Mouse (Mus musculus) lung, postnatal 14 days (tissue): ENCODE measurements at regions not wholly inside any gene's neighbourhood (a gene's known extent, or its start where the extent isn't known, plus 50 kb on each side); places are given as distances from the start of the nearest gene placed in this dataset.
A peak's percentile ranks its signal among the peaks of the same experiment; 100 is the strongest.

Experiments
- DNase-seq: peaks from one replicate; pipeline ENCODE4 v3.0.0; 2021

DNA sequence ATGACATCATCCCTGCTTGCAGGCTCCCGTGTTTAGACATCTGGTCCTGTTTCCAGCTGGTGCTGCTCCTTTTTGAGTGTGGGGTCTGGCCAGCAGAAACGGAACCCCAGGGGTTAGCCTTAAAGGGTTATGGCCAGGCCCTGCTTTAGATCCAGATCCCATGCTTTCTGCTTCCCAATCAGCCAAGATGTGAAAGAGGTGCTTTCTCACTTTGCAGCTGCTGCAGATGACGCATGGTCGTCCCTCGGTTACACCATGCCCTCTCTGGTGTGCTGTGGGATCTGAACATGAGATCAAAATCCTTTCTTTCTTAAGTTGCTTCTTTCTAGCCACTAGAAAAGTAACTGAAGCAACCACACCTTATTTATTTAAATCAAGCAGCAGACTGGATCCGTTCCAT lies 1399.1 kb upstream of the Lrrc6 start:
- no peak for DNase-seq

DNA sequence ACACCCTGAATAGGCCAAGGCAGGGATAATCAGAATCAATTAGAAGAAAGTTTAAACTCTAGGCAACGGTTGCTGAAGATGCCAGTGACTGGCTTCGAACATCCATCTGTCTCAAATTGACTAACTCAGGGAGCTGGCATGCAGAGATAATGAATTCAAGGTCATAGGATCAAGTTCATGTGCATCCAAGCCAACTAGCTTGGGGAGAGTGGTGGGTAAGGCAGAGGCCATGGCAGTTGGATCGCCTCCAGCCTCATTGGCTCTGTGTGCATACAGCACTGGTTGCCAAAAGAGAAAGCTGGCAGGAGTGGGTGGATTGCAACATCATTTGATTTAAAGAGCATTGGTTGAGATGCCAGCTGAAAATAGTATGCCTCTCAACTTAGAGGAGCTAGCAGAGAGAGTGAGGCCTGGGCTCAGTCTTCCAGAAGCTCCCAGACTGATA lies 1398.3 kb upstream of the Lrrc6 start:
- peak; percentile 58 for DNase-seq

DNA sequence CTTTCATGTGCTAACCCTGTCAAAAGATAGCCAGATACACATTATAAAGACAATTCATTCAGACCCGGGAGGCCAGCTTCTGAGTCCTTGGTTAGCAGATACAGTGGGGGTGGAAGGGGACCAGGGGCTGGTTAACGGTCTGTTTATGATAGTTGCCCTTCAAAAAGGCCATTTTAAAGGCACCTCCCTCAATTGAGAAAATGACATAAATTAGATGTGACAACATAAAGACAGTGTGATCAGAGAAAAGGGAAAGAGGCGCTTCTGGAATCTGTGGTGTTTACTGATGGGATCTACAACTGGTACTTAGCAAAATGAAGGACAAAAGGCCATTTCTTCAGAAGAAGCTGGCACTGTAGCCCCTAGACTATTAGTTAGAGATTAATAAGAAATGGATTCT lies 1391.4 kb upstream of the Lrrc6 start:
- DNase-seq: no peak

DNA sequence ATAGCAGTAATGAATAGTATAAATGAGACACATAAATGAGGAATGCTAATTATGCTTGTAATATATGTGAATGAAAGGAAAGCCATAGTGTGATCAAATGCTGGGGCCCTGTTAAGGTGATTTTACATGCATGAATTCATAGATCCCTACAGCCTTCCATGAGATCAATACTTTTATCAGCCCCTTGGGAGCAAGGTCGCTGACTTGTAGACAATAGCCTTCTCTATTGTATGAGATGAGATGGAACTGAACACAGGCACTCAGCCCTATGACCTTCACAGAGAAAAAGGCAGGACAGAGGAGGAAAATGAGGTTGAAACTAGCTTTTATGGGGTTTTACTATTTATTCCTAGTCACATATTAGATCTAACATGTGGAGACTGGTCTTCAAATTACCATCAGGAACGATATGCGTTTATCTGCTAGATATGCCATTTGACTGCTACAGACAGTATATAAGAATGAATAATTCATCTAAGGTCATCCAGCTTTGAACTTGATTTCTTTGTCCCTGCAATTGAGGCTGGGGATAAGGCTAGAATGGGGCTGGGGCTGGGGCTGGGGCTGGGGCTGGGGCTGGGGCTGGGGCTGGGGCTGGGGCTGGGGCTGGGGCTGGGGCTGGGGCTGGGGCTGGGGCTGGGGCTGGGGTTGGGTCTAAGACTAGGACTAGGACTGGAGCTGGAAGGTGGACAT lies 1390.0 kb upstream of the Lrrc6 start:
- DNase-seq: no peak

DNA sequence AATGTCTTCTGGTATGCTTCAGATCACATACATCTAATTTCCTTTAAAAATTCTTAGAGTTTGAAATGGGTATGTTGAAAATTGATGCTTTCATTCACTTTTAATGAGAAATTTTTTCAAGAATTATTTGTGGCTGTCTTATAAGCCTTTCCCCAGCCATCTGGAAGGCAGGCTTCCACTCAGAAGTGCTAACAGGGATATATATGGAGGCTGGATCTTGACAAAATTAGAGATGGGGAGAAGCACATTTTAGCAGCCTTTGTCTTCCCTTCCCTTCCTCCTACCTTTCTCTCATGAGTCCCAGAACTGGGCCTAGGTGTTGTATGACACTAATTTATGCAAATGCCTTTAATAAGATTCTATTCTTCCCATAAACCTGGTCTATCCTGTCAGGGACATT lies 1387.8 kb upstream of the Lrrc6 start:
- no peak for DNase-seq

DNA sequence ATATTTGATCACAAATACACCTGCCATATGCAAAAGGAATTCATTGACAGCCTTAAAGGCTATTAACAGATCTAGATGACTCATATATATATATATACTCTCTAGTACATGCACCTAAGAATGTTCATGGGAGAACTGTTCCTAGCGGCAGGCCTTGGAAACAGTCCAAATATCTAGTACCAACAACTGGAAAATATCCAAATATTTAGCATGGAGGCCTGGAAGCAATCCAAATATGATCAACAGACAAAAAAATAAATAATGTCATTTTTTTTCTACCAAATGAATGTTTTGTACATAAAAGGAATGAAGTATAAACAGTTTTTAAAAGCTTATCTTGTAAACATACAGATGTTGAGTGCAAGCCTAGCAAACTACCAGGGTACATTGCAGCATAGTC lies 1354.6 kb upstream of the Lrrc6 start:
- DNase-seq: no peak

DNA sequence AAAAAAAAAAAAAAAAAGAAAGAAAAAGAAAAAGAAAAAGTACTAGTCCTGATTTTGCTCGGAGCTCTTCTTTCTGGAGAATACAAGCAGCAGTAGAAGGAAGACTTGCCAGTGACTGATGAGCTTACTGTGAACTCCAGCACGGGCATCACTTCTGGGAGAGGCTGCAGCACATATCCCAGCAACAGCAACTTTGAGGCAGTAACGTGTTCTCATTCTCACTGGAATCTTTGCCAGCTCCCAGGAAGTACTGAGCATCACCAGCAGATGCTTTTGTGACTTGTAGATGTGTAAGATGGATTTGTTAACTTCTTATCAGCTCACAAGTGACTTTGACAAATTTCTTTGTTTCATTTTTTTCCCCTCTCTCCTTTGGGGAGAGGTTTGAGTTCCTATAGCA lies 1349.4 kb upstream of the Lrrc6 start:
- no peak for DNase-seq

DNA sequence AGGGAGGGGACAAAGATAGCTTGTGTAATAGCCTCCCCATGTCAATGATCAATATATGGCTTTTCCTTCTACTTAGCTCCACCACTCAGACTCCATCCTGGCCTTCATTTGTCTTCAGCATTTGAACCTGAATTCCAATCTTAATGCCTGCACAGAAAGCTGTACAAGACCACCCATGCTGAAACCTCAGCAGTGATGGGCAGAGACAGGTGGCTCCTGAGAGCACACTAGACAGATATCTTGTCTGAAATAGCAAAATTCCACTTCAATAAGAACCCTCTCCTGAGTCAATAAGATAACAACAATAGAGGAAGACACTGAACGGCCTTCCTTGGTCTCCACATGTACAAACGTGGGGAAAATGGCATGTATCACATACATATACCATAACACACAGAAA lies 1345.0 kb upstream of the Lrrc6 start:
- DNase-seq: no peak

DNA sequence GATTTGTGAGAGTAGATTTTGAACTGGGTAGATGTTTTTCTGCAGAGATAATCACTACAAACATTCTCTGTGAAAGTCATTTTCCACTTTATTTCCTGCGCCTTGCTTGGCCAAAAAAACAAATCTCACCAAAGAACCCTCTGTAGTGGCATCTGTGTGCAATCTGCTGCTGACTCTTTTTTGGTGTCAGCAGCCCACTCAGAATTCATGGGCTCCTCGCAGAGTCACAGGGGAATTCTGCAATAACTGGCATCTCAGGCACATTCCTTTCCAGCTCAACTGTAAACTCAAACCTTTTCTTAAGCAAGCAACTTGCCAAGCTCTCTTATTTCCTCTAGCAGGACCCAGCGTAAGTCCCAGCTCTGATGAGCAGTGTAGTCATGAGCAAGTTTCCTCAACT lies 1340.0 kb upstream of the Lrrc6 start:
- DNase-seq: no peak

DNA sequence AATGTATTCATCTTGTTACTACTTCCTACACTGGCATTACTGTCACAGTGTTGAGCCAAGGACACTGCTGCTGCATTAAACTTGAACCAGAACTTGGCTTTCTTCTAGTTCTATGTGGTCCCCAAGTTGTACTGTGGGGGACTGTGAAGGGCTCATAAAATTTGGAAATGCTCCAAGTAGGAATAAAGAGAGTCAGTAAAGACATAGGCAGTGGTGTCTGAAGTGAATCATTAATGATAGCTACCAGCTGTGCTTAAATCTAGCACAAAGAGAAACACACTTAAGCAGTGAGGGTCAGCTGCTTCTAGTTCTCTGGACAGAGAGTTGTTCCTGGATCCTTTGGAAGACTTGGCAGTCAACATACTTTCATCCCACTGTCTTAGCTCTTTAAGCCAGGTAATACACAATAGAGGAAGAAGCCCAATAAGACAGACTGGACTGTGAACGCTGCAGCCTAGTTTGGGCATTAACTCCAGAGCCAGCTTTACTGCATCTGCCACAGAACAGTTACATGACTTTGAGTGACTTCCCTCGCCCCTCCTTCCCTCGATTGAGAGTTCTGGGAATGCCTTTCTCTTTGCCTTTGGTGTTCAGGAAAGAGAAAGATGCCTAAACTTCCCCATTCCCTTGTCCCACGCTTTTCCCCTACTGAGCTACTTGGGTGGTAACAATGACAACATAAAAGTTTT lies 1325.2 kb upstream of the Lrrc6 start:
- DNase-seq: no peak

DNA sequence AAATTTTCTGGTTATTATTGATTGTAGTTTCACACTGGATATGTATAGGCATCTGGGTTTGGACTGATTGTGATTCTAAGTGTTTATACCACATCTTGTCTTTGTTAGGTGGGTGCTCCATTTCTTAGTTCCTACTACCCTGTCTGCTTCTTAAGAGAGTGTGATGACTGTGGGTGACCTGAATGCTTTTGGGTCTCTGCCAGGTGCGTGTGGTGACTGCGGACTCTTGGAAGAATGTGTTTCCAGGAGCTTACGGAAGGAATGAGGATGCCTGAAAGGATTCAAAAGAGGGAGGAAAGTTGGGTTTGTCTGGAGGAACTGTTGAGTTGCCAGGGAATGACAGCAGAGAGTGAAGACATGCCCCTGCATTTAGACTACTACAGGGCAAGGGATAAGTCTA lies 1322.5 kb upstream of the Lrrc6 start:
- no peak for DNase-seq

DNA sequence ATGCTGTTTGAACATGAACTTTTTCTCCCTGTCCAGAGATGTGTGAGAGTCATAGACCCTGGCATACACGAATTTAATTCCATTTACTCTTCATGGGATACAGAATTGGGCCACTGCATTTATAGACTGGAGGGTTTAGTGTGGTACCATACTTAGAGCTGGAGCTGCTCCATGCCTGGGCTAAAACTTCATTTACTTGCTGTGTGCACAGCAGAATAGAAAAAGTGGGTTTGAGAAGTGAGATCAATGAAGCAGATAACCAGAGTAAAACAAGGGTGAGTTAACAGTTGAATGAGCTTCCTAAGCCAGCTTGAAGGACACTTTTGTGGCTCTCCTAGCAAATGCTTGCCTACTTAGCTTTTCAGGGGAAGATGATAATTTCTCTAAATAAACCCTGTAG lies 1299.2 kb upstream of the Lrrc6 start:
- DNase-seq: no peak

DNA sequence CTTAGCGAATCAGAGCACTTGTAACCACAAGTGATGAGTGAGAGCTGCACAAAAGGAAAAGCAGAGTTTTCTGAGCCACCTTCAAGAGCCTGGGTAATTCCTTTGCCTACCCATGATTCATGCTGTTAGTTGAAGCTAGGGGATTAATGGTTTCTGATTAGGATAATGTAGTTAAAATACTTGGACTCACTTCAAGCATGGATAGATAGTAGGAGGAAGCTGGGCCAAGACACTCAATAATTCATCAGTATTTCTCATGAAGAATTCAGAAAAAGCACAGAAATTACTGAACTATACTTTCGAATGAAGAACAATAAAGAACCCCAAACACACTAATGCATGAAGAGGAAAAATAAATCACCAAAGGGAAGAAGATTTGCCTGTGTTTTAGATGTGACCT lies 1294.9 kb upstream of the Lrrc6 start:
- no peak for DNase-seq

DNA sequence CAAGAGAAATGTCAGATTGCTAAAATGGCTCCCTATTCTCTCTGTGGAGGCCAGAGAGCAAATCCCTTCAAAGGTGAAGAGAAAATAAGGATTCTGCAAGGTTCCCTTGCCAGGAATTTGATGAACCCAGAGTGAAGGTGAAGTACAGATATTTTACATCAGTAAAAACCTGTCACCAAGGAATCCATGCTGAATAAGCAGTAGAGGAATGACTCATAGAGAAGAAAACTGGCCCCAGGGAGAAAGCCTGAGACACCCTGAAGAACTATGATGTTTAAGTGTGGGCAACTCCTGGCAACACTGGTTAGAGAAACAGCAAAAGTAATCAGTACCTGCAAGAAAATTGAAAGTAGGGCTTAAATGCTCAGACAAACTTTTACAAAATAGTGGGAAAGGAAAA lies 1292.1 kb upstream of the Lrrc6 start:
- no peak for DNase-seq

DNA sequence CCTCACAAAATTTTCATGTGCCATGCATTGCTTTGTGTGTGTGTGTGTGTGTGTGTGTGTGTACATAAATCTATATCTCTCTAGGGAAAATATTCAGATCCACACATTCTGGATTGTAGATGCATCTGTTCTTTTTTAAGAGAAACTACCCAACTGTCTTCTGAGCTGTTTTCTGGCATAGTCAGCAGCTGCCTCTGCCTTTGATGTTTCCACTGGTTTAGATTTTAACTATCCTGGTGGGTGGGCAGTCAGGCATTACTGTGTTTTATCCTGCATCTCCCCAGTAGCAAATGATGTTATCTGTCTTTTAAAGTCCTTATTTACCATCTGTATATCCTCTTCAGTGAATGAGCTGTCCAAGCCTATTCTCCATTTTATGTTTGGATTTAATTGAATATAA lies 1287.9 kb upstream of the Lrrc6 start:
- DNase-seq: no peak

DNA sequence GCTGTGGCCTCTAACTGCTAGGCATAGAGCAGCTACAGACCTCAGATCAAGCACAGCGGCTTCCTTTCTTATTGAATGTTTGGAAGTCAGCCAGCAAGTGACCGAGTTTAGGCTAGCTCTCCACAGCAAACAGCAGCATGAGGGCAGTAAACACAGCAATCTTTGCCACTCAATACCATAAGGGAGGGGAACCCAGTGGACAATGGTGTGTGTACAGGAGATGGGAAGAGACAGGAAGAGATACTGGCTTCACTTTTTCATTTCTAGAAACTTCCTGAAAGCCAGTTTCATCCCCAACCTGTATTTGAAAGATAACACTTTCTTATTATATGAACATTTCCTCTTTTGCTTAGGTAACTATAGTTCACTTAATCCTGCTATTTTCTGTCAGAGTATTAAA lies 1284.9 kb upstream of the Lrrc6 start:
- peak; percentile 29 for DNase-seq

DNA sequence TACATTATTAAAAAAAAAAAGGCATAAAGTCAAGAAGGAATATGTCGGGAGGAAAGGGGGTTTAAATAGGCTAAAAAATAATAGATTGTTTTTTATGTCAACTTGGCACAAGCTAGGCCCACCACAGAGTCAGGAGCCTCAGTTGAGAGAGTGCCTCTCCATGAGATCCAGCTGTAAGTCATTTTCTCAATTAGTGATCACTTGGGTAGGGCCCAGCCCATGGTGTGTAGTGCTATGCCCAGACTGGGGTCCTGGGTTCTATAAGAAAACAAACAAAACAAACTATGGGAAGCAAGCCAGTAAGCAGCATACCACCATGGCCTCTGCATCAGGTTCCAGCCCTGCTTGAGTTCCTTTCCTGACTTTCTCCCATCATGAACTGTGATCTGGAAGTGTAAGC lies 1283.0 kb upstream of the Lrrc6 start:
- no peak for DNase-seq

DNA sequence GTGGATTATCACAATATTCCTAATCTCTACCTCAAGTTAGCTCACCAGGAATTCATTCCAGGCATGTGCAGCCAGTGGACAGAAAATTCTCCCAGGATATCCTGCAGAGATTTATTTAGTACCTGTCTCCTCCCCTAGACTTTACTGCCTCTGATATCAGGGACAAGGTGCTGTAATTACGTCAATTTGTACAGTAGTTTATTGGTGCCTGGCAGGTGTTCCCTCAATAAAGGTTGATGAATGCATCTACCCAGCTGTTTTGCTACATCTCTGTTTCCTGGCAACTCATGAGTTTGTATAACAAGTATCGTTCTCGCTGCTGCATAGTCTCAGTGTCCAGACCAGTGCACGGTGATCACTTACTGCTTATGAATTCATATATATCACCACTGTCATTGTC lies 1281.8 kb upstream of the Lrrc6 start:
- DNase-seq: no peak

DNA sequence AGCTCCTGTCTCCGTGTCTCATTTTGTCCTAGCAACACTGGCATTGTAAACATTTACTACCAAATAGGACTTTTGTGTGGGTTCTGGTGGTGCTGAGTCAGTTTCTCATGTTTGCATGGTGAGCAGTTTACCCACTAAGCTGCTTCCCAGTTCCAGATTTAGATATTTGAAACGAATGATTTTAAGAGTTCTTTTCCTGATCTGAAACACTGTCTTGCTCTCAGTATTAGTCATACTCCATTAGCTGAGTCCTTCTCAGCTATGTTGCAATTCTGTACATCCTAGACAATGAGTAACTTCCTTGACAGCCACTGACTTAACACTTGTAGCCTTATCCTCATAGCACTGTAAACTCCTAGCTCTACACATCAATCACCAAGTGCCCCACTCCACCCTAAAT lies 1280.1 kb upstream of the Lrrc6 start:
- DNase-seq: no peak

DNA sequence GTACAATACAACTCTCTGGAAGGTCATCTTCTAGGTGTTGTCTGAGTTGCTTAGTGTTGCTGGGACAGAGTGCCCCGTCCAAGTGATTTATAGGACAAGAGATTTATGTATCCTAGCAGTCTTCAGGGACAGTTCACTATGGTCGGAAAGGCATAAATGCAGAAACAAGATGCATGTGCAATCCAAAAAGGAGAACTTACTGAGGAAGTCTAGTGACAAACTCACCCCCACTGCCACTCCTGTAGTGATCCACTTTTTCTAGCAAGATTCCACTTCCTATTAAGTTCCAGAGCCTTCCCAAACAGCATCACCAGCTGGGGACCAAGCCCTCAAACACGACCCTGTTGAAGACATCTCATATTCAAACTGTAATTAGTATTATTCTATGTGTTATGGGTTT lies 1266.9 kb upstream of the Lrrc6 start:
- no peak for DNase-seq

DNA sequence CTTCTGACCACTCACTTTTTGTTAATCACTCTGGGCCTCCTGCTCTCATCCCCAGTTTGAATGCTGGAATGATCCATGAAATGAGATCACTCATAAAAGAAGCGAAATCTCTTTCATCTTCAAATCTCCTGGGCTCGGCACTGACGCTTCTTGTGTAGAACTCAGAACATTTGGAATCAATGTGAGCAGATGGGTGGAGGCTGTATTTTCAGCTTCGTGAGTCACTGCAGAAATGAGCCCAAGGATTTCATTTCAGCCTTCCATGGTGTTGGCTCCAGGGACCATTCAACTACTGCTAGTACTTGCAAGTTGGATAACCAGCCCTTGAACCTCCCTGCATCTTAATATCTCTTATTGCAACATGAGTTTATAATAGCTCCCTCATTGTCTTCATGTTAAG lies 1258.5 kb upstream of the Lrrc6 start:
- no peak for DNase-seq

DNA sequence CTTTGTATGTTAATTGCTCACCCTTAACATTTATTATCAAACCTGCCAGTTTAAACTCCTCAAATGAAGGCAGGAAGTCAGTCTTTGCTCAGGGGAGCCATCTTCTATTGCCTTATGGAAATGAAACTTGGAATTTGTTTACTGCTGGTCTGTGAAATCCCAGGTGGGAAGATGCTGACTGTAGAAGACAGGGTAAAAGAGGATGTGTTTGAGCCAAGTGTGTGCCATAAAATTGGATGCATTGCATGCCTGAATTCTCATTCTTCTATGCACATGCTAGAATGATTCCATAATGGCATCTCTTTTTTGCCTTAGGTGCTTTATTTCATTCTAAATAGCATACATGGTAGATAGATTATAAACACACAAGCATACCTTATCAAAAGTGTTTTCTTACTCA lies 1249.9 kb upstream of the Lrrc6 start:
- DNase-seq: no peak

DNA sequence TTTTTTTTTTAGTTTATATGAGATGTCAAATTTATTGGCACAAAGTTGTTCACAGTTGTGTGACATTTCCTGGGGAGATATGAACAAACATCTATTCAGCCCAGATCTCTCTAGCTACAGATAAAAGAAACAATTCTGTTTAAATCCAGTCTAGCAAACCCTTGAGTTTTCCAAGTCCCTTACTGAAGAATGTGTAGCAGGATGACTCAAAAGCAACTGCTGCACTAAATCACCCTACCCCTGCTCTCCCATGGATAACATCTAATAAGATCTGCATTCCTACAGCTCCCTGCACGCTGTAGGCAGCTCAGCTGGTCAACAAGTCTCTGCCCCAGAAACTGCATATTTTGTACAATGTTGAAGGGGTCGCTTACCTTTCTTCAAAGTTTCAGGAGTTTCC lies 1242.6 kb upstream of the Lrrc6 start:
- no peak for DNase-seq

DNA sequence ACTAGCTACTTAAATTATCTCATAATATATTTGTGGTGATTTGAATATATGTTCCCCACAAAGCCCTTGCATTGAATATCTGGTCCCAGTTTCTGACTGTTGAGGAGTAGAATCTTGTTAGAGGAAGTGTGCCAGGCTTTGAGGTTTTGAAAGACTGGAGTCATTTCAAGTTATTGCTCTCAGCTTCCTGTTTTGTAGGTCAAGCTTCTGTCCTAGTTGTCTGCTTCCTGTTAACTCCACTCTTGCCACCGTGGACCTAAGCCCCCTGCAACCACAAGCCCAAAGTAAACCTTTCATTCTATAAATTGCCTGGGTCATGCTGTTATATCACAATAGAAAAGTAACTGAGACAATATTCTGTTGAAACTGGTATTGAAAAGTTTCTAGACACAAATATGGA lies 1232.3 kb upstream of the Lrrc6 start:
- no peak for DNase-seq

DNA sequence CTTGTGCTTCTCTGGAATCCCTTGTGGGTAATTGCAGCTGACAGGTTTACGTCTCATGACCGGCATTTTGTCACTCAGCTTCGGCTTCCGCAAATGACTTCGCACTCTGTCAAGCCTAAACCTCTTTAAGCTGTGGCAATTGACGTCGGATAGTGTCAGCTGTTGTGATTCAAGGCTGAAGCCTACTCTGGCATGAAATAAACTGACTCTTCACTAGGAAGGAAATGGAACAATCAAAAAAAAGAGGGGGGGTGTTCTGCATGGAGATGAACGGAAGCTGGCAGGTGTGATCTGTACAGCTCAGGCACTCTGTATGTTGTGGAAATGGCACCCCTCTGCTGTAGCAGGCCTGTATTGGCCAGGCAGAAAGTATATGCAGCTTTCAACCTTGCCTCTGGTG lies 1228.8 kb upstream of the Lrrc6 start:
- DNase-seq: no peak
